Mouse (Mus musculus) left cerebral cortex, postnatal 14 days (tissue): ENCODE results near the gene Hoxb4. TPM values are rescaled to one million over a fixed set of nuclear protein-coding genes. Genes with fewer than 3 reads are reported as not detected.

Experiments used
- DNase-seq, 2 experiments: peaks; one replicate each; pipeline ENCODE4 v3.0.0; 2021 to 2022; ENCODE audit warnings: low spot score in 2 of 2, mixed read lengths in 1 of 2
- intact Hi-C: fragments of 180-260 bp; cut with DNase I; formaldehyde crosslinking; loops from one replicate; pipeline ENCODE4 v1.15.1; 2025
- long read RNA-seq, 2 experiments: library from polyadenylated mRNA; stranded (forward); transcript quantifications; one replicate each; pipeline ENCODE4 v2.0.0; 2021
- total RNA-seq, 2 experiments: library from RNA; stranded (reverse); gene quantifications; 2 replicates each; pipeline ENCODE4 v1.2.3; 2021

The Hoxb4 gene
- not detected for total RNA-seq
- long read RNA-seq, experiment 1, result 0 reads
- long read RNA-seq, experiment 2, result 0 reads

- intact Hi-C loops, result loop anchor here (5.0 to 10.0 kb wide), 2 partner anchors 307 to 360 kb away; no protein-coding TSS in a partner anchor
- DNase-seq, result no peak
Measured at GRCm38 (mm10) chr11:96317608-96318367, at the start of gene Hoxb4. Gene Hoxb4 (plus strand): TSS chr11:96318267.

DNA sequence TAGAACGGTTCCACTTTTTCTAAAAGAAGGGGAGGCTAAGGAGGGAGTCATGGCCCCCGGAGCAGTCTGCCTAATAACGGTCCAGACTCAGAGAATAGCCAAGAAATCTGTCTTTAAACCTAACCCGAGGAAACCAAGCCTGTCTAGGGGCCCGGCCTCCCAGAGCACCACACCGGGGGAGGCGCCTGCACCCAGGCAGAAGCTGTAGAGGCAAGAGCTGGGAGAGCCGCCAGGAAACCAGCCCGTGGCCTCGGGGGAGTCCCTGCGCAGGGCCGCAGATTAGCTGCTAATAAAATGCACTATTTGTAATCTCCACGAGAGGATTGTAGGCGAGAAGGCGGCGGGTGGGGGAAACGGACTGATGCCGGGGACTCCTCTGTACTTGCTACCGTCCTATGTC lies 48.2 kb upstream of the Hoxb4 start:
- DNase-seq, result no peak
- intact Hi-C loops, result no loop called here

DNA sequence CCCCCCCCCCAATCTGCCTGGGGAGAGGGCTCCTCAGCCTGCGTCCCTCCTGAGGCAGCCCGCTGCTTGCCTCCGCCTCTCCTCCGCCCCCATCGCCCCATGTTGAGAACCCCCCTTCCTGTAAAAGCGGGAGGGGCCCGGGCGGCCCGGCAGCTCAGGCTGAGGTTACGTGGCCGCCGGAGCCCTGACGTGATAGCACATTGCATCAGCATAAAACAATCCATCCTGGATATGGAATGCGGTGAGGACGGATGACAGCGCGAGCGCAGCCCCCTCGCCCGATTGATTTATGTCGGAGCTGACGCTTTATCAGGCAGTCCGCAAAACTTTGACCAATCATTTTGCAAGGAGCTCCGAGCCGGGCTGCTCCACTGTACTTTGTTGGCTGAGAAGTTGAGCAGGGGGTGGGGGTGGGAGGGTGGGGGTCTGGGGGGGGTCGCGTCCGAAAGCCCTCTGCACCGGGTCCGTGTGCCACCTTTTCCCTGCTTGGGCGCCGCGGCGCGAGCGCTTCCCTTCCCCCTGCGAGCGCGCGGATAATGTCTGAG lies 47.0 kb upstream of the Hoxb4 start, which contains the start of gene Hoxb9:
TSS of gene Hoxb9 (plus strand) at position 462 of the 545 bp plus-strand sequence.
- DNase-seq, result no peak
- intact Hi-C loops, result no loop called here

- intact Hi-C loops, result no loop called here
- DNase-seq, result no peak
Measured at GRCm38 (mm10) chr11:96271541-96272011, 46.5 kb upstream of the Hoxb4 start.

GRCm38 (mm10) chr11:96272024-96272921 lies 45.8 kb upstream of the Hoxb4 start:
- DNase-seq, result no peak
- intact Hi-C loops, result no loop called here

- intact Hi-C loops, result no loop called here
- DNase-seq, result no peak
Measured at GRCm38 (mm10) chr11:96274428-96274827, 43.6 kb upstream of the Hoxb4 start.

- intact Hi-C loops, result loop anchor here (5.0 kb wide), 3 partner anchors 346 to 586 kb away; no protein-coding TSS in a partner anchor
- DNase-seq, result no peak
Measured at GRCm38 (mm10) chr11:96275896-96276295, 42.2 kb upstream of the Hoxb4 start.

GRCm38 (mm10) chr11:96277151-96278044 lies 40.7 kb upstream of the Hoxb4 start:
- intact Hi-C loops, result loop anchor here (5.0 kb wide), 3 partner anchors 345 to 585 kb away; no protein-coding TSS in a partner anchor
- no peak for DNase-seq

- DNase-seq, result no peak
- intact Hi-C loops, result loop anchor here (5.0 kb wide), 3 partner anchors 344 to 584 kb away; no protein-coding TSS in a partner anchor
Measured at GRCm38 (mm10) chr11:96278324-96278723, 39.7 kb upstream of the Hoxb4 start.

DNA sequence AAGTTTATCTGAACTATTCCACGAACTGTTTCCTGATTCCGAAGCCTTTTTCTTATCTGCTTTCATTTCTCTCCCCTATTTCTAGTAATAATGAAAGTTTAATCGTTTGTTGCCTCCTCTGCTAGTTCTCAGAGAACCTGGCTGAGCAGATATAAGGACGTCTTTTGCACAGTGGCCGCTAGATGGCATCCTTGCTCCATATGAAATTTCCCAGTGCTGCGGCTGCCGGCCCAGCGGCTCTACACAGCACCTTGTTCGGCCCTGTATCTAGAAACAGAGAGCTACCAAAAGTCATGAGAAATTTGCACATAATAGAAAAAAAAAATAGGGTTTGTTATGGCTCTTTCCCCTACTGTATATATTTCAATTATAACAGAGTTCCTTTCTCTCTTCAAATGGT lies 39.3 kb upstream of the Hoxb4 start:
- DNase-seq, result peak; percentile 61 to 89
- intact Hi-C loops, result loop anchor here (5.0 kb wide), 3 partner anchors 344 to 584 kb away; no protein-coding TSS in a partner anchor

DNA sequence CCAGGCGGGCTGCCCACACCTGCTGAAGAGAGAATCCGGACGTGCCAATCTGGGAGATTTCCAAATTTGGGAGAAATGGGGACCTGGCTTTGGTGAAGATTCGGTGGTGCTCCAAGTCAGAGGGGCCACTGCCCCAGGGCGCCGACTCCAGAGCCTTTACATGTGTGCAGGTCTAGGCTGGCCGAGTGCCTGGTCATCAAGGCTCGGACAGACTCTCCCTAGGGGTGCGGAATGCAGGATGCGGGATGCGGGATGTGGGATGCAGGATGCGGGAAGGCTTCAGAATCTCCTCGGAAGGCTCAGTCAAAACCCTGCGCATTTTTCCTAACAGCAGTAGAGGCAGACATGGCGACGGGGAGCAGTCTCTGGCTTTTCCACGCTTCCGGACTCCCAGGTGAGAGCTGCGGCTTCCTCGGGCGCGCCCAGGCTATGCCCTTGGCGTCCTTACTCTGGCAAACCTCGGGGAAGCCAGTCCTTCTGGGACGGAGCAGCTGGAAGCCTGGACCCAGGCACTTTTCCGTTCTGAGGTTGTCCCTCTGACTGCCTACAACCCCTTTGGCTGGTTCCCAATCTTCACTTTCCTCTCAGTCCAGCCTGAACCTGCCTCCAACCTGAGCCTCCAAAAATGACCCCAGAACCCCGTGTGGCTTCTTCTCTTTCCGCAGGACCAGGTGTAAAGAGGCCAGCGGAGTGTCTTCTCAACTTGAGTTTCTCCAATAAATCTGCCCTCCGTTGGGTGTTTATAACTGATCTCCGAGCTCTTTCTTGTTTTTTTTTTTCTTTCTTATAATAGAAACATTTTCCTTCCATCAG lies 38.4 kb upstream of the Hoxb4 start:
- intact Hi-C loops, result loop anchor here (5.0 to 10.0 kb wide), 4 partner anchors 343 to 735 kb away; partner anchors contain the start of gene Sp6
- no peak for DNase-seq

- intact Hi-C loops, result loop anchor here (10.0 kb wide), 1 partner anchor 734 kb away; the partner anchor contains the start of gene Sp6
- DNase-seq, result no peak
Measured at GRCm38 (mm10) chr11:96280399-96281378, 37.4 kb upstream of the Hoxb4 start.

GRCm38 (mm10) chr11:96281396-96281795 lies 36.7 kb upstream of the Hoxb4 start:
- DNase-seq, result no peak
- intact Hi-C loops, result loop anchor here (10.0 kb wide), 1 partner anchor 733 kb away; the partner anchor contains the start of gene Sp6

DNA sequence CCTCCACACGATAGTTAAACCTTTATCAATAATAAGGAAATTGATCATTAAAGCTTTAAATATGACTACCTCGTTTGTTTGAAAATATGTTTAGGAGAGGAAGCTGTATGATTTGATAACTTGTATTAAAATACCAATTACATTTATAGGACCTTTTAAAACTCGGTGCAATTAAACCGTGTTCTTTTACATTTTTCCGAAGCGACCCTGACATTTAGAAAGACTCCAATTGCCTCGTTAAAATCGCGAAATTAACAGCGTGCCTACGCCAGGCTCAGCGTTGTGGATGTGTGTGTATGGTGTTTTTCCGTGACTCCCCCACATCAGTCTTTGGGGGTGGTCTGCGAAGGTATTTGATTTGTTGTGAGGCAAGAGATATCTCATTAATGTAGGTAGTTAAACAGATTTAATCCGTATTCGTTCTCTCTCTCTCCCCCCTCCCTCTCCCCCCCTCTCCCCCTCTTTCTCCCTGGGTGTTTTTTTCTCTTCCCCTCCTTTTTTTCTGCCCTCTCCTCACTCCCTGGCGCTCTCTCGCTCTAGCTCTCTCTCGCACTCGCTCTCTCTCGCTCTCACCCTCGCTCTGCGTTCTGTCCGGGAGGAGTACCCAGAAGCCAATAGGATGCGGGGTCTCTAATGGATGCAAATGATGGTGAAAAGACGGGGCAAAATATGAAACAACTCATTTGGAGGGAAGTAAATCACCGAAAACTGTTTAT lies 36.1 kb upstream of the Hoxb4 start, which contains the start of gene Hoxb8:
TSS of gene Hoxb8 (plus strand) at position 51 of the 716 bp plus-strand sequence.
- intact Hi-C loops, result loop anchor here (10.0 kb wide), 1 partner anchor 733 kb away; the partner anchor contains the start of gene Sp6
- DNase-seq, result no peak

GRCm38 (mm10) chr11:96282795-96283430 lies 35.2 kb upstream of the Hoxb4 start:
- intact Hi-C loops, result loop anchor here (10.0 kb wide), 1 partner anchor 732 kb away; the partner anchor contains the start of gene Sp6
- DNase-seq, result no peak
